ENCODE assay signal across 31 mouse cellular contexts in genomic region chr1:184067704-184068558, GRCm38 (mm10). TPM values are rescaled to one million over a fixed set of nuclear protein-coding genes. Genes with fewer than 3 reads are reported as not detected.
DNase-seq lines count a peak whose midpoint lies in the region; ATAC-seq and TF ChIP-seq lines count a peak whose summit lies in the region.
"Had no signal": no experiment of that assay in that cellular context is flagged by ENCODE, and none has a peak within 500 bp of the region (broad histone marks: within the 10 kb centered on the region; RNA-seq: fewer than 3 reads in every experiment).

No protein-coding gene starts in this region.

- peak overlapping the region; percentile 54; the same call in 1 of the 2 replicates for H3K27ac ChIP-seq in forebrain, embryonic 13.5 days
- H3K27ac ChIP-seq in forebrain, embryonic 11.5 days (ENCODE audit: low read depth, low read length): no peak overlapping the region
- H3K27ac ChIP-seq in liver, adult 2 months (replicated peaks; ENCODE audit: insufficient read depth, low read depth, low read length): peak overlapping the region; percentile 79
- H3K27ac ChIP-seq: embryonic facial prominence, embryonic 13.5 days; heart, embryonic 10.5 days; heart, embryonic 15.5 days; hindbrain, embryonic 15.5 days; limb, embryonic 12.5 days; liver, embryonic 13.5 days; neural tube, embryonic 12.5 days had no signal

- H3K27me3 ChIP-seq in forebrain, embryonic 13.5 days: no peaks in the 10 kb centered on the region
- no peaks in the 10 kb centered on the region for H3K27me3 ChIP-seq in forebrain, embryonic 11.5 days (ENCODE audit: control insufficient read depth, insufficient read depth, low read length)
- no peaks in the 10 kb centered on the region for H3K27me3 ChIP-seq in liver, adult 2 months (ENCODE audit: control insufficient read depth, insufficient read depth, low read length)
- H3K27me3 ChIP-seq: CH12.LX; embryonic facial prominence, embryonic 13.5 days; heart, embryonic 15.5 days; hindbrain, embryonic 15.5 days; limb, embryonic 12.5 days; liver, embryonic 13.5 days; midbrain, embryonic 12.5 days; neural tube, embryonic 12.5 days had no signal

- peaks cover 40% of the 10 kb centered on the region for H3K4me1 ChIP-seq in forebrain, embryonic 13.5 days
- peaks cover 12% of the 10 kb centered on the region for H3K4me1 ChIP-seq in forebrain, embryonic 11.5 days (replicated peaks; ENCODE audit: control insufficient read depth, insufficient read depth, low read length)
- peaks cover 13% of the 10 kb centered on the region for H3K4me1 ChIP-seq in liver, adult 2 months (ENCODE audit: control insufficient read depth, insufficient read depth, low read length)
- H3K4me1 ChIP-seq: embryonic facial prominence, embryonic 13.5 days; limb, embryonic 12.5 days had no signal

- no peaks in the 10 kb centered on the region for H3K9me3 ChIP-seq in forebrain, embryonic 13.5 days (replicated peaks)
- H3K9me3 ChIP-seq in forebrain, embryonic 11.5 days (ENCODE audit: control insufficient read depth, low read length): no peaks in the 10 kb centered on the region
- H3K9me3 ChIP-seq: embryonic facial prominence, embryonic 13.5 days; heart, embryonic 10.5 days; heart, embryonic 15.5 days; hindbrain, embryonic 15.5 days; limb, embryonic 12.5 days; liver, embryonic 13.5 days; midbrain, embryonic 12.5 days; neural tube, embryonic 12.5 days had no signal

- peak; percentile 65 to 91 for DNase-seq in adrenal gland, adult (ENCODE audit: inconsistent age in 2 of 2, low spot score in 1 of 2)
- DNase-seq in adrenal gland, postnatal 10 days: no peak
- DNase-seq in forebrain, embryonic 11.5 days (ENCODE audit: low spot score): no peak
- no peak for DNase-seq in liver, adult 2 months (ENCODE audit: extremely low read depth, low read depth, low spot score)
- DNase-seq in liver: no peak
- peak; percentile 43 for DNase-seq in thymus, postnatal 14 days
- DNase-seq in thymus, postnatal 10 days (ENCODE audit: low spot score in 2 of 2): no peak
- DNase-seq: cerebellum, adult 18-20 months; cerebellum, postnatal 10 days; forebrain, postnatal 0 days; gastrocnemius, postnatal 10 days; kidney, adult 11 months; kidney, postnatal 14 days; layer of hippocampus, adult 9-11 months; liver, embryonic 13.5 days; lung, embryonic 14.5 days; thymus, adult 2 months had no signal

- H3K4me2 ChIP-seq in forebrain, embryonic 13.5 days: no peak overlapping the region
- H3K4me2 ChIP-seq in forebrain, embryonic 11.5 days (ENCODE audit: low read depth, low read length, severe bottlenecking): no peak overlapping the region
- H3K4me2 ChIP-seq: embryonic facial prominence, embryonic 13.5 days; heart, embryonic 15.5 days; hindbrain, embryonic 15.5 days; limb, embryonic 12.5 days; liver, embryonic 13.5 days; lung, embryonic 14.5 days; midbrain, embryonic 12.5 days; neural tube, embryonic 12.5 days had no signal

- peaks cover 9% of the 10 kb centered on the region; the same call in 1 of the 2 replicates for H3K79me2 ChIP-seq in liver, adult 2 months (ENCODE audit: control insufficient read depth, insufficient read depth, low read length)

- no peak overlapping the region for H3K9ac ChIP-seq in forebrain, embryonic 13.5 days
- no peak overlapping the region for H3K9ac ChIP-seq in forebrain, embryonic 11.5 days (ENCODE audit: low read length)
- 0 out of 2 replicates have a peak overlapping the region, but pooled peaks have one; percentile 2 for H3K9ac ChIP-seq in liver, adult 2 months (ENCODE audit: low read depth, low read length)
- H3K9ac ChIP-seq: embryonic facial prominence, embryonic 13.5 days; forebrain, postnatal 0 days; heart, embryonic 15.5 days; hindbrain, embryonic 15.5 days; limb, embryonic 12.5 days; liver, embryonic 13.5 days; lung, embryonic 14.5 days; midbrain, embryonic 12.5 days; neural tube, embryonic 12.5 days had no signal

- H3K36me3 ChIP-seq in forebrain, embryonic 13.5 days (ENCODE audit: poor library complexity, severe bottlenecking): peaks cover 35% of the 10 kb centered on the region
- peaks cover 4% of the 10 kb centered on the region; the same call in 1 of the 2 replicates for H3K36me3 ChIP-seq in forebrain, embryonic 11.5 days (ENCODE audit: control insufficient read depth, insufficient read depth, low read length)
- H3K36me3 ChIP-seq in liver, adult 2 months (ENCODE audit: control insufficient read depth, insufficient read depth, low read length): peaks cover 13% of the 10 kb centered on the region
- H3K36me3 ChIP-seq: hindbrain, embryonic 15.5 days had no signal

- TF ChIP-seq CTCF in liver, adult 2 months (IDR thresholded peaks at IDR 0.05; ENCODE audit: low read depth, low read length): no peak

- no peak for ATAC-seq in forebrain, embryonic 13.5 days
- no peak for ATAC-seq in forebrain, embryonic 11.5 days (replicated peaks; ENCODE audit: low FRiP score)
- ATAC-seq: activated CD4-positive, CD25-positive, alpha-beta regulatory T cell, adult 4 months; forebrain, postnatal 0 days; inflammation-experienced regulatory T-cells, adult 6 months had no signal

- no peak overlapping the region for H3K4me3 ChIP-seq in forebrain, embryonic 13.5 days
- H3K4me3 ChIP-seq in forebrain, embryonic 11.5 days (ENCODE audit: low read depth, low read length): no peak overlapping the region
- H3K4me3 ChIP-seq in liver, adult 2 months (ENCODE audit: insufficient read depth, low read depth, low read length): no peak overlapping the region
- H3K4me3 ChIP-seq: embryonic facial prominence, embryonic 13.5 days; erythroblast, embryonic 14.5 days; heart, embryonic 10.5 days; heart, embryonic 15.5 days; hindbrain, embryonic 15.5 days; limb, embryonic 12.5 days; liver, embryonic 13.5 days; midbrain, embryonic 12.5 days; myocyte; neural tube, embryonic 12.5 days had no signal

- TF ChIP-seq POLR2A in liver, adult 2 months (IDR thresholded peaks at IDR 0.05; ENCODE audit: extremely low read depth, insufficient read depth, low read length): no peak

- 91% methylated on average over 18 of the region's 18 CpGs for WGBS in forebrain, embryonic 13.5 days
- 95% methylated on average over 18 of the region's 18 CpGs for WGBS in forebrain, embryonic 11.5 days
- WGBS in liver, adult 2 months: 72% methylated on average over 18 of the region's 18 CpGs

RNA-seq across cellular contexts. Expression of gene 1700056E22Rik, which starts 33.8 kb away (rescaled TPM):
- 1 to 10 TPM; 6.2 to 6.3 TPM for total RNA-seq in adrenal gland, postnatal 10 days (2021)
- polyA plus RNA-seq in forebrain, embryonic 13.5 days (2015; fragmentation: Nextera tagmentation; extraction: Ambion mirVana): 1.2 and 1.5 TPM in 2 replicates
- 1.2 and 2.0 TPM in 2 replicates for polyA plus RNA-seq in forebrain, embryonic 11.5 days (2014; fragmentation: Nextera tagmentation; extraction: Ambion mirVana)
- total RNA-seq in liver, adult 2 months (2014; rRNA removed): 0.27 and 0.28 TPM in 2 replicates
- 0.83 and 0.99 TPM in 2 replicates for polyA plus RNA-seq in liver, adult 2 months (2012; rRNA removed)
- total RNA-seq: forebrain, postnatal 0 days; granulocyte monocyte progenitor cell, adult 5-6 weeks had no signal

RNA-seq across cellular contexts. Expression of gene Dusp10, which starts 54.8 kb away (rescaled TPM):
- total RNA-seq in adrenal gland, postnatal 10 days (2021): 10 to 100 TPM; 17.4 to 30.9 TPM
- 8.6 and 9.7 TPM in 2 replicates for polyA plus RNA-seq in forebrain, embryonic 13.5 days (2015; fragmentation: Nextera tagmentation; extraction: Ambion mirVana)
- polyA plus RNA-seq in forebrain, embryonic 11.5 days (2014; fragmentation: Nextera tagmentation; extraction: Ambion mirVana): 10.0 and 10.8 TPM in 2 replicates
- 2.1 and 3.0 TPM in 2 replicates for total RNA-seq in liver, adult 2 months (2014; rRNA removed)
- polyA plus RNA-seq in liver, adult 2 months (2012; rRNA removed): 4.5 and 6.5 TPM in 2 replicates

Comparison
In these comparisons a context has a peak if more than half of its experiments do, and no peak if none do; other contexts are left out.
1. DNase-seq: peak in adrenal gland, adult (2 of 2) and thymus, postnatal 14 days (single experiment); none in adrenal gland, postnatal 10 days (single experiment), forebrain, embryonic 11.5 days (single experiment), liver, adult 2 months (single experiment), liver (single experiment) and thymus, postnatal 10 days (0 of 2).